Mouse (Mus musculus): ENCODE measurements around the gene Soat2.

The Soat2 gene

GRCm38 (mm10) chr15:102150301-102151135, at the start of gene Soat2:
Gene Soat2, plus strand, starts transcription at chr15:102150526.
- in situ Hi-C loops (cut with MboI, MseI): no loop called here

- in situ Hi-C loops (cut with MboI, MseI): no loop called here
Observed at GRCm38 (mm10) chr15:102100996-102101671, 49.2 kb upstream of the Soat2 start.

GRCm38 (mm10) chr15:102101672-102102541, 48.4 kb upstream of the Soat2 start:
- in situ Hi-C loops (cut with MboI, MseI): no loop called here

- in situ Hi-C loops (cut with MboI, MseI): no loop called here
Observed at GRCm38 (mm10) chr15:102102548-102103121, 47.7 kb upstream of the Soat2 start.

GRCm38 (mm10) chr15:102103371-102103946, 46.9 kb upstream of the Soat2 start:
- in situ Hi-C loops (cut with MboI, MseI): no loop called here

GRCm38 (mm10) chr15:102103947-102104555, 46.3 kb upstream of the Soat2 start:
- in situ Hi-C loops (cut with MboI, MseI): no loop called here

- in situ Hi-C loops (cut with MboI, MseI): no loop called here
Observed at GRCm38 (mm10) chr15:102105360-102105759, 45.0 kb upstream of the Soat2 start.

GRCm38 (mm10) chr15:102105764-102106730, 44.3 kb upstream of the Soat2 start:
- in situ Hi-C loops (cut with MboI, MseI): no loop called here

- in situ Hi-C loops (cut with MboI, MseI): no loop called here
Observed at GRCm38 (mm10) chr15:102106754-102107456, 43.4 kb upstream of the Soat2 start.

GRCm38 (mm10) chr15:102107689-102108573, 42.4 kb upstream of the Soat2 start:
- in situ Hi-C loops (cut with MboI, MseI): no loop called here

- in situ Hi-C loops (cut with MboI, MseI): no loop called here
Observed at GRCm38 (mm10) chr15:102108651-102109525, 41.4 kb upstream of the Soat2 start.

GRCm38 (mm10) chr15:102110271-102110670, 40.1 kb upstream of the Soat2 start:
- in situ Hi-C loops (cut with MboI, MseI): no loop called here

GRCm38 (mm10) chr15:102110701-102111494, 39.4 kb upstream of the Soat2 start:
- in situ Hi-C loops (cut with MboI, MseI): no loop called here

GRCm38 (mm10) chr15:102111495-102111829, 38.9 kb upstream of the Soat2 start:
- in situ Hi-C loops (cut with MboI, MseI): no loop called here

GRCm38 (mm10) chr15:102112181-102112580, 38.1 kb upstream of the Soat2 start:
- in situ Hi-C loops (cut with MboI, MseI): no loop called here

- in situ Hi-C loops (cut with MboI, MseI): no loop called here
Observed at GRCm38 (mm10) chr15:102112827-102113226, 37.5 kb upstream of the Soat2 start.

Measured in regulatory T cell (primary cell).